Mouse (Mus musculus) layer of hippocampus, adult 9-11 months (tissue): ENCODE data around the gene Fat3.
A peak's percentile ranks its signal among the peaks of the same experiment; 100 is the strongest.

ENCODE experiments used
- DNase-seq: peaks from one replicate; pipeline ENCODE4 v3.0.0; 2022

Fat3 gene

GRCm38 (mm10) chr9:16221885-16222284, 279.2 kb downstream of the Fat3 start:
- peak; percentile 27 for DNase-seq

GRCm38 (mm10) chr9:16216235-16216634, 284.9 kb downstream of the Fat3 start:
- DNase-seq, result peak; percentile 57

GRCm38 (mm10) chr9:16214731-16215681, 286.1 kb downstream of the Fat3 start:
- peak; percentile 90 for DNase-seq

- no peak for DNase-seq
Observed at GRCm38 (mm10) chr9:16213324-16213723, 287.8 kb downstream of the Fat3 start.

GRCm38 (mm10) chr9:16212628-16213027, 288.5 kb downstream of the Fat3 start:
- DNase-seq, result no peak

- peak; percentile 7 for DNase-seq
Observed at GRCm38 (mm10) chr9:16212163-16212562, 288.9 kb downstream of the Fat3 start.

- DNase-seq, result no peak
Observed at GRCm38 (mm10) chr9:16211468-16211867, 289.6 kb downstream of the Fat3 start.

- peak; percentile 34 for DNase-seq
Observed at GRCm38 (mm10) chr9:16202296-16202695, 298.8 kb downstream of the Fat3 start.

- peak; percentile 21 for DNase-seq
Observed at GRCm38 (mm10) chr9:16200948-16201347, 300.1 kb downstream of the Fat3 start.

- no peak for DNase-seq
Observed at GRCm38 (mm10) chr9:16186461-16186860, 314.6 kb downstream of the Fat3 start.

GRCm38 (mm10) chr9:16169238-16169637, 331.8 kb downstream of the Fat3 start:
- no peak for DNase-seq

GRCm38 (mm10) chr9:16168051-16168450, 333.0 kb downstream of the Fat3 start:
- no peak for DNase-seq

GRCm38 (mm10) chr9:16159366-16159765, 341.7 kb downstream of the Fat3 start:
- no peak for DNase-seq

- DNase-seq, result no peak
Observed at GRCm38 (mm10) chr9:16153580-16153930, 347.5 kb downstream of the Fat3 start.

GRCm38 (mm10) chr9:16152756-16153579, 348.1 kb downstream of the Fat3 start:
- no peak for DNase-seq

GRCm38 (mm10) chr9:16150046-16150445, 351.0 kb downstream of the Fat3 start:
- DNase-seq, result no peak

- no peak for DNase-seq
Observed at GRCm38 (mm10) chr9:16147735-16148134, 353.4 kb downstream of the Fat3 start.

GRCm38 (mm10) chr9:16144684-16145083, 356.4 kb downstream of the Fat3 start:
- no peak for DNase-seq

GRCm38 (mm10) chr9:16139300-16139699, 361.8 kb downstream of the Fat3 start:
- no peak for DNase-seq

- DNase-seq, result no peak
Observed at GRCm38 (mm10) chr9:16133098-16133497, 368.0 kb downstream of the Fat3 start.

GRCm38 (mm10) chr9:16132594-16132993, 368.5 kb downstream of the Fat3 start:
- no peak for DNase-seq

GRCm38 (mm10) chr9:16121756-16122155, 379.3 kb downstream of the Fat3 start:
- DNase-seq, result no peak

GRCm38 (mm10) chr9:16114821-16115485, 386.1 kb downstream of the Fat3 start:
- peak; percentile 56 for DNase-seq
